Mouse (Mus musculus) cerebellum, adult 8-10 months (tissue): ENCODE measurements around the gene Galnt6.
"Not testable (repeated sequence)": the region's sequence is repeated elsewhere in the genome, so short reads cannot be mapped to it uniquely, and the experiment has no call there.

Experiments
- DNase-seq: peaks from one replicate; pipeline ENCODE4 v3.0.0; 2022

The Galnt6 gene

DNA sequence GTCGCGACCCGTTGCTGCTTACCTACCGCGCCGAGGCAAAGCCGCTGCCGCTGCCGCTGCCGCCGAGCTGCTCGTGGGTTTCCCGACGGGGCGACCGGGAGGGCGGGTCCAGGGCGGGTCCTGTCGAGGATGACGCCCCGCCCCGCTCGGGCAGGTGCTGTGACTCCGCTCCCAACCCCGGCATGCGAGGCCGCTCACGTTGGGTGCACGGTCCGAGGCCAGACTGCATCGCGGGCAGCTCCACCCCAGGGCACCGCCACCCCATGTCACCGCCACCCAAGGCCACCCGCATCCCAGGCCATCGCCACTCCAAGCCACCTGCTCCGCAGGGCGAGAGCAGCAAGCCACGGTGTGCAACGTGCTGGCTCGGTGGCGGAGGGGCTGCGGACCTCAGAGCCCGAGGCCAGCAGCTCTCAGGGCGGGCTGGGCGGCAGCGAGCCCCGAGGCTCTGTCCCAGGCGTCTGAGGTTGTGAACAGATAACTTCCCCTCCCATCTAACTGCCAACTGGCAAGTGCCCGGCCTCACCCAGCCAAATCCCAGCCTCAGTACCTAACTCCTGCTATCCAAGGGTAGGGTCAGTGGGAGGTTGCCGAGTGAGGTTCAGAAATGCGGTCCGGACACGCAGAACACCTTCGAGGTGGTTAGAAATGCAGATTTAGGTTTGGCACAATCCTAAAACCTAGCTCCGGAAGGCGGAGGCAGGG is at the start of gene Galnt6:
Galnt6 (minus strand) TSS at position 96 of the 705 bp plus-strand sequence.
- DNase-seq, result no peak

DNA sequence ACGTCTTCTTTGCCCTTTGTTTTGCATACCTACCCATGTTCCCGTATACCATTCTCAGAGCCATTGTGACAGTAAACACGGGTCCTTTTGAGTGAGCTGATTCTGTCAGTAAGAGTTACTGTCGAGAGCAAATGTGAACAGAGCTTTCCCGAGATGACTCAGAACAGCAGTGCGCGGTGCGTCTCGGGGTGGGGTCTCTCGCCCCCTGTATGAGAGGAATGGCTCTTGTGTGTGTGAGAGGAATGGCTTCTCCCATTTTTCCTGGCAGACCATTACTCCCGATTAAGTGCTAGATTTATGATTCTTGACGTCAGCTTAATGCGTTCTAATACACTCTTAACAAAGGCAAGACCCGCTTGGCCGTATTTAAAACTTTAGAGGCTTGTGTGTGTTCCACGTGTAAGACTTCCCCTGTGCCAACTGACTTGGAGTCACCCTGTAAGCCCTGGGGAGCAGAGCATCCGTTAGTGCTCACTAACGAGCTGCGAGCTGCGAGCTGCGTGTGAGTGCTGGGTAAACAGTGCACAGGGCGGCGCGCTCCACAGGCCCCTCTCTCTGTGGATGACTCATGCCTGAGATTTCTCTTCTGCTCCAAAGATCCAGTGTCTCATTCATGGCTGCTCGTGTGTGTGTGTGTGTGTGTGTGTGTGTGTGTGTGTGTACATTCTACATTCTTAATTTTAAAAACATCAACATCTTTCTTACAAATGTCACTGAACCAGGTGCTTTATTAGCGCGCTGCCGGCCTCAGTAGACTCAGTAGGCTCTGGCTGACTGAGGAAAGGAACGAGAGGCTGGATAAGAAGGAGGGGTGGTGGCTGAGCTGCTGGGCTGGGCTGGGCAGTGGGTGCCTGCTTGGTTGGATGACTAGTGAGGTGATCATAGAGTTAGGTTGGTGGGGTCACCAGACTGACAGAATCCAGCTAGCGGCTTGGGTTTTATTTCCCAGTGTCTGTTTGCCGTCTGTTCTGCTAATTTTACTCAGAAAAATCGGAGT is 48.1 kb upstream of the Galnt6 start:
- no peak for DNase-seq

- DNase-seq, result no peak
These were observed 47.2 kb upstream of the Galnt6 start for GRCm38 (mm10) chr15:100776424-100776823.

DNA sequence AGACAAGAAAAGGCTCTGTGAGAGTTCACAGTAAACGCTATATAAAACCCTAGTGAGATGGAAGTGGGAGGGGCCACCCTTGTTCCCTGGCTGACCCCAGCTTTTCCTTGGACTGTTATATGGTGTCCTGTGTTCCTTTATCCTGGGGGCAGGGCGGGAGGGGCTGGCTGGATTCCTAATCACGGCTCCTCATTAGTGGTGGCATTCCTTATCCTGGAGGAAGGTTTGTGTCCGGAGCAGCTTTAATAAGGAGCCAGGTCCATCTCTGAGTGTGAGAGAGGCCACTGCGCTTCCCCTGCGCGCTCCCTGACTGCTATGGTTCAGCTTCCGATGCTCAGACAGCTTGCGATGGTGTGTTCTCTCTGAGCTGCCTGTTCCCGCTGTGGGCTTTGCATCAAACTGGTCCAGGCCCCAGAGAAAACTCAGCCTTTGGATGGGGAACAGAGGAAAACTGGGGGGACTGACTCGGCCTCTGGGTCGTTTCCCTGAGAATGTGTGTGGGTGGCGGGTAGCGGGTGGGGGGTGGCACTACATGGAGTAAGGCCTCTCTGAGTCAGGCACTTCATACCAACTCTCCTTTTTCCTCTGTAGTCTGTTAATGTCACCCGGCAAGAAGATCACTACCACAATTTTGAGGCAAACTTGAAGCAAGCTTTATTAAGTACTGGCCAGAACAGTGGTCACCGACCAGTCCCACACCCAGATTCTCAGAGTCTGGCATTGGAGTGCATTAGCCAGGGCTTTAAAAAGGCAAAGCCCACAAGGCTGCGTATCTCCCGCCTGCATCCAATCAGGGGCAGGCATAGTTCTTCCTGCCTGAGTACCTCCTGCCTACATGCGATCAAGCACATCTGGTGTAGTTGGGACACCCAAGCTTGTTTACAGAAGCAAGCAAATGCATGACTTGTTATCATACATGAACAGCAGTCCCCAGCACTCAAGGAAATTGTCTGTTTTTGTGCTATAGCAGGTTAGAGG is 46.3 kb upstream of the Galnt6 start:
- no peak for DNase-seq

DNA sequence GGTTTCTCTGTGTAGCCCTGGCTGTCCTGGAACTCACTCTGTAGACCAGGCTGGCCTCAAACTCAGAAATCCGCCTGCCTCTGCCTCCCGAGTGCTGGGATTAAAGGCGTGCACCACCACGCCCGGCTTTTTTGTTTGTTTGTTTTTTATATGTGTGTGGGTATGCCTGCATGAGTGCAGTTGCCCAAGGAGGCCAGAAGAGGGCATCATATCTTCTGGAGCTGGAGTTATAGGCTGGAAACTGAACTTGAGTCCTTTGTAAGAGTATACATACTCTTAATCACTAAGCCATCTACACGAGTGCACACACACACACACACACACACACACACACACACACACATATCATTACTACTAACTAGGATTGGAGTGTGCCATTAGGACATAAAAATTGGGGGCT is 44.7 kb upstream of the Galnt6 start:
- DNase-seq, result not testable (repeated sequence)

GRCm38 (mm10) chr15:100772685-100773084 is 43.5 kb upstream of the Galnt6 start:
- DNase-seq, result no peak

DNA sequence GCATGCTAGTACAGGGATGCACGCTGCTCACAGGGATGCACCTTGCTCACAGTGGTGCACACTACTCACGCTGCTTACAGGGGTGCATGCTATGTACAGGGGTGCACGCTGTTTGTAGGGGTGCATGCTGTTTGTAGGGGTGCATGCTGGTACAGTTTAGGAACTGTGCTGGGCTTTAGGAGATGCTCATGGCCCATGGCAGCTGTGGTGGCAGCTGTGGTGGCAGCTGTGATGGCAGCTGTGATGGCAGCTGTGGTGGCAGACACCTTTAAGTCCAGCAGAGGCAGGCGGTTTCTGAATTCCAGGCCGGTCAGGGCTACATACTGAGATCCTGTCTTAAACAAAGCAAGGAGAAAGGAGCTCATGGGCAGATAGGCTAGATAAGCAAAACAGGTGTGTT is 41.2 kb upstream of the Galnt6 start:
- DNase-seq, result no peak

DNA sequence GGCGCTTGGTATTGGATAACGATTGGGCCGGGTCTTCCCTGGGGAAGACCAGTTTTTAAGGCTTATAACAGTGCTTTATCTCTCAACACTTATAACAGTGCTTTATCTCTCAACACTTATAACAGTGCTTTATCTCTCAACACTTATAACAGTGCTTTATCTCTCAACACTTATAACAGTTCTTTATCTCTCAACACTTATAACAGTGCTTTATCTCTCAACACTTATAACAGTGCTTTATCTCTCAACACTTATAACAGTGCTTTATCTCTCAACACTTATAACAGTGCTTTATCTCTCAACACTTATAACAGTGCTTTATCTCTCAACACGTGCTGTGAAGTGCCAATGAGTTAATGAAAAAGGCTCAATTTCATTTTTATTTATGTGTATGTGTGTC is 39.8 kb upstream of the Galnt6 start:
- DNase-seq, result not testable (repeated sequence)

GRCm38 (mm10) chr15:100767851-100768250 is 38.7 kb upstream of the Galnt6 start:
- no peak for DNase-seq

GRCm38 (mm10) chr15:100766826-100767225 is 37.6 kb upstream of the Galnt6 start:
- no peak for DNase-seq

- DNase-seq, result no peak
These were observed 35.2 kb upstream of the Galnt6 start for GRCm38 (mm10) chr15:100764163-100764951.

DNA sequence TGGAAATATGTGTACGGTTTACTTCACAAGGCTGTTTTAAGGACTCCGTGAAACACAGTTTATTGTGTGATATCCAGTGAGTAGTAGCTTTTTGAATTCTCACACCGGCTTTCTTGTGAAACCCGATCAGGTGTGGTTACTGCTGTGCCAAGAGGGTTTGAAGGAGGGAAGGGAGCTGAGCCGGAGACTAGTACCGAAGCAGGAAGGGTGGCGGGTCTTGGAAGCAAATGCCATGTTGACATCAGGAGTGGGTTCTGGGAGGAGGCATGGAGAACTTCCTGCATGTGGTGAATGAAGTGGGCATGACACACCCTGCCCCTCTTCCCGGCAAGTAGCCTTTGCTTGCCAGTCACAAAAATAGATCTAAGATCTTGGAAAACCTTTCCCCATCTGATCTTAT is 33.5 kb upstream of the Galnt6 start:
- no peak for DNase-seq

- peak; percentile 92 for DNase-seq
These were observed 32.4 kb upstream of the Galnt6 start, which contains the start of gene Slc4a8 for GRCm38 (mm10) chr15:100761419-100762185. Slc4a8 (plus strand) TSS chr15:100761747.

DNA sequence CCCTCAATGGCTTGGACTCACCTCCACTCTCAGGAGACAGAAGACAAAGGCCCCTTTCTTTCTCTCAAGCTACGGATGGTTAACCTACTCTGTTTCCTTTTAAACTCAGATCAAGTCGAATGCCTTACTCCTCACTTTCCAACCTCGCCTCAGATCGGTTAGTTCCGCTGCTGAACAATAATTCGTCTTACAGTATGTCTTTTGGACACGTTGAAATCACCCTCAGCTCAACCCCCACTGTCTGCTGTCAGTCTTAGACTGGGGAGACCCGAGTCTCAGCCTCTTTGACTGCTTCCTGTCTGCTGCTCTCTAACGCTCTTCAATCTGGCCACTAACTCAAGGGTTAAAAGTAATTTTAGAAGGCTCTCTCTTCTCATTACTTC is 31.9 kb upstream of the Galnt6 start:
- no peak for DNase-seq

DNA sequence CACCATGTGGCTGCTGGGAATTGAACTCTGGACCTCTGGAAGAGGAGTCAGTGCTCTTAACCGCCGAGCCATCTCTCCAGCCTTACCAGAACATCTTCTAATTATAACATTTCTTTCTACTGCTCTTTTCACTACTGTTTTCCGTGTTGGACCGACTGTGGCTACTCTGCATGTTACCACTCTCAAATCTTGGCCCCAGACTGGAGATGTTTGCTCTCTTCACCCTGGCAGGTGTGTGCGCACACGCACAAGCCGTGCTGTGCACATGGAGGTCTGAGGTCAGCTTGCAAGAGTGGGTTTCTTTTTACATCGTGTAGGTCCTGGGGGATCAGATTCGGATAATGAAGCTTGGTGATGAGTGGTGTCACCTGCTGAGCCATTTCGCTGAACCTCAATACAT is 30.1 kb upstream of the Galnt6 start:
- no peak for DNase-seq

- DNase-seq, result peak; percentile 74
These were observed 28.4 kb upstream of the Galnt6 start for GRCm38 (mm10) chr15:100757527-100757978.

DNA sequence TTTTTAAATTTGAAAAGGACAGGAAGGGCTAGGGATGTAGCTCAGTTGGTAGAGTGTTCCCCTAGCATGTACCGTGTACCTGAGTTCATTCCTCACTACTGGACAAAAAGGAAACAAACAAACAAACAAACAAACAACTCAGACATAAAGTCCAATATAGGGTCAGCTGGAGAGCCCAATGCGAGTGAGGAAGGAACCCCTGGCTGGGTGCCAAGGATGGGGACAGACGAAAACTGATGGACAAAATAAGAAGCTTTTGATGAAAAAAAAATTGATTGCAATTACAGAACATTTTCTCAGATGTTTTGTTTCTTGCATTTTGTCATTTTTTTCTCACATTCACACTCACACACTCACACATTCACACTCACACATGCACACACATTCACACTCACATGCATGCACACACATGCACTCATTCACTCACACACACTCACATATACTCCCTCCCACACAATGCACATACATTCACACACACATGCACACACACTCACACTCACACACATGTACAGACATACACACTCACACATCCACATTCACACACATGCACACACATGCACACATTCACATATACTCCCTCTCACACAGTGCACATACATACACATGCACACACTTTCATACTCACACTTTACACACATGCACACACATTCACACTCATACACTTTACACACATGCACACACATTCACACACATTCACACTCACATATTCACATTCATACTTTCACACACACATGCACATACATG is 26.9 kb upstream of the Galnt6 start:
- no peak for DNase-seq

DNA sequence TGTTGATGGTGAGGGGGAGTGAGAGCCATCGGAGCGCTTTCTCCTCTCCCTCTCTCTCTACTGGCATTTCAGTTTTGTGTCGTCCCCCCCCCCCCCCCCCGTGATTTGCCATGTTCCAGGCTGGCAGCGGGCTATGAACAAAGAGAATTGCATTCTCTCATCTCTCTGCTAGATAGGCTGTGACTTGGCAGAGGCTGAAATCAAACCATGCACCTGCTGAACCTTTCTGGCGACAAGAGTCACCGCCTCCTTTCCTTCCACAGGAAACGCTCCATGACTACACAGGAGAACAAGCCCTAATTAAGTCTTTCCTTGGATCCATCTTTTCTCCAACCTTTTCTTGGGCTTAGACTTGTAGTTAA is 26.3 kb upstream of the Galnt6 start:
- DNase-seq, result no peak

GRCm38 (mm10) chr15:100754805-100755497 is 25.8 kb upstream of the Galnt6 start:
- no peak for DNase-seq

- no peak for DNase-seq
These were observed 24.9 kb upstream of the Galnt6 start for GRCm38 (mm10) chr15:100754041-100754440.
